Mouse (Mus musculus) mouse embryonic stem cell (cell line): ENCODE measurements around the gene Pidd1.

Experiments
- in situ Hi-C, 2 experiments: fragments of 300-500 bp; cut with MboI; formaldehyde crosslinking; loops; 1 replicate in 1 of 2; 3 replicates in 1 of 2; pipeline ENCODE4 v1.14.3; 2019 to 2020; ENCODE audit warnings: low sequenced_read_pairs in 2 of 2, low pct_unique_long_range_greater_than_20kb in 1 of 2, mixed read lengths in 1 of 2; ENCODE audit not compliant: unreplicated experiment in 1 of 2

Pidd1 gene

DNA sequence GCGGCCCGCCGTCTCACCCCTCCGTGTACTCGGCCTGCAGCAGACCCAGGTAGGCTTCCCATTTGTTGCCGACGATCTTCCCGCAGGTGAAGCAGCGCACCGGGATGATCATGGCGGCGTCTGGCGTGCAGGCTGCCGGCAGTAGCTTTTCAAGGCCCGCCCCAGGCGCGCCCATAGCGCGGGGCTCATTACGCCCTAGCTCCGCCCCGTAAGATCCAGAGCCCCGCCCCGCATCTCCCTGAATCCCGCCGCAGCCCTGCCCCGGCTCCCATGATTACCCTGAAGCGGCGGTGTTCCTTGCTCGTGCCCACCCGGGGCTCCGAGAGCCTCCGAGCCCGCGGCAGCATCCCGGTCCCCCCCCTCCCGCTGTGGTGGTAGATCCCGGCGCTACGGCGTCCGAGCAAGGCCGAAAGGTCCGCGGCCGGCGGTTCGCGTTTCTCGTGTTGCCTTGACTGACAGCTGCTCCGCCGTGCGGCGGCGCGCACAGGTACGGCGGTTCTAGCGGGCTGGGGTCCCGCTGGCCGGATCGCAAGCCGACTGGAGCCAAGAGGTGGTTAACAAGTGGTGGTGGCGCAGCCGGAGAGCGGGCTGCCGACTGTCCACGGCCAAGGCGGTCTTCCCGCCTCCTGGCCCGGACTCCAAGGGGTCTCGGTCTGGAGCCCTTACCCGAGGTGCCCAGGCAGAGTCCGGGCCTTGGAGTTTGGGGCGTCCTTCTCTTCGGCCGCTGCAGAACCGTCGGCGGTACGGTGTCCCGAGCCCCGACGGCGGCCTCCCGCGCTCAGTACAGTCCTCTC lies 31.4 kb upstream of the Pidd1 start, which contains the start of the genes Polr2l and Tspan4:
Gene Polr2l (minus strand): TSS at position 122 of the 794 bp plus-strand sequence.
Gene Tspan4 (plus strand): TSS at position 230 of the 794 bp plus-strand sequence.
- in situ Hi-C loops: no loop called here

DNA sequence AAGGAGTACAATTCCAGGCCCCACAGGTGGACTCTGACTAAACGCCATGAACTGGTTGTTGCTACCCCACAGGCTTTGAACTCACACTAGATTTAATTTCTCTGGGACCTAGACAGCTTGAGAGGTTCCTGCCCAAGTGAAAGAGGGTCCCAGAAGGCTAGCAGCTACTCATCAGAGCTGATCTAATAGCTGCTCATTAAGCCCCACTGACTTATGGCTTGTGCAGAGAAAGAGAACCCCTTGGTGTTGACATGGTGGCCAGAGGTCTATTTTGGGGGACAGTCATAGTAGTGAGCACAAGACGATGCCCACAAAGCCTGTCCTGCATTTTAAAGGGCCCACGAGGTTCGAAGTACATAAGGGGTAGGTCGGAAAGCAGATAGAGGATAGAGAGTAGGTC lies 30.3 kb upstream of the Pidd1 start:
- in situ Hi-C loops: loop anchor here in 1 of 2 experiments (25.0 kb wide), 1 partner anchor 1537 kb away; the partner anchor contains the start of gene Utf1

DNA sequence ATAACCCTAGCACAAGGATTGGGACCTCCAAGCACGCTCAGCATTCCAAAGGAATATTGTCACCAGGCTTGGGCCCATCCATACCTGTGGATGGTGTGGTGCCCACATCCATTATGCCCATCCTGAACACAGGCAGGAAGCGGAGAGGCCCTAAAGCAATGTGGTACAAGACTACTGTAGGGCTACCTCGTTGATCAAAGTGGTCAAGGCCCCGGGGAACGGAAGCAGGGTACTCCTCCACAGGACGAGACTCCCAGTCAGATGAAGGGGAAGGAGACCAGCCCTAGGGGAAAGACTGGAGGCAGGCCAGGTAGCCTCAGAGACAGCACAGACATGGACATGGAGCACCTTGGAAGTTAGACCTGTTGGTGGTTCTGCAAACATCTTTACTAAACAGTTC lies 28.9 kb upstream of the Pidd1 start:
- in situ Hi-C loops: loop anchor here in 1 of 2 experiments (25.0 kb wide), 1 partner anchor 1535 kb away; the partner anchor contains the start of gene Utf1

DNA sequence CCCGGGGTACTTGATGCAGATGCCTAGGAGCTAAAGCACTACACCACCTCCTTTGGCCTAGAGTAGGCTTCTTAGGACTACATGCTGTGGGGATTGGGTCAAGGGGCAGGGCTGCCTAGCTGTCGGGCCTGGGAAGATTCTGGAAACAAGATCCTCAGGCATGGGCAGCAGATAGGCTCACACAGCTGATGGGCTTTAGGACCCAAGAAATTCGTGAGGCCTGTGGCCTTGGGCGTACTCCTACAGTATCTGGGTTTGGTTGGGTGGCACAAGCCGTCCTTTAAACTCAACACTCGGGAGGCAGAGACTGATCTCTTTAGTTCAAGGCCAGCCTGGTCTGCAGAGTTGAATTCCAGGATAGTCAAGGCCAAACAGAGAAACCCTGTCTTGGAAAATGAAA lies 28.4 kb upstream of the Pidd1 start:
- in situ Hi-C loops: loop anchor here in 1 of 2 experiments (25.0 kb wide), 1 partner anchor 1535 kb away; the partner anchor contains the start of gene Utf1

DNA sequence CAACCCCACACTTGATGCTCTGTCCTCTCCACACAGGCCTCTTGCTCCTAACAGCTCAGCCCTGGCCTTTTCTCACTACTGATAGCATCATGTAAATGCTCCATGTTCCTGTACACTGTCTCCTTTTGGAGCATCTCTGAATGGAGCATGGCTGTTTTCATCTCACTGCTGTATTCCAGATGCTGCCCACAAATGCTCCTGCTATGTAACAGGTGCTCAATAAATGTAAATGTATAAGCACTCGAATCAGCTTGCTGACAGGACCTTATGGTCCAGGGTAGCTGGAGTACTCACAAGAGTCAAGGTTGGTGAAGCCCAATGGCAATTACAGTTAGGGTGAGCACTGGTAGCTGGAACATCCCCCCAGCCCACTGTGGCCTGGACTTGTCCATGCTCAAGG lies 27.4 kb upstream of the Pidd1 start:
- in situ Hi-C loops: loop anchor here in 1 of 2 experiments (25.0 kb wide), 1 partner anchor 1534 kb away; the partner anchor contains the start of gene Utf1

DNA sequence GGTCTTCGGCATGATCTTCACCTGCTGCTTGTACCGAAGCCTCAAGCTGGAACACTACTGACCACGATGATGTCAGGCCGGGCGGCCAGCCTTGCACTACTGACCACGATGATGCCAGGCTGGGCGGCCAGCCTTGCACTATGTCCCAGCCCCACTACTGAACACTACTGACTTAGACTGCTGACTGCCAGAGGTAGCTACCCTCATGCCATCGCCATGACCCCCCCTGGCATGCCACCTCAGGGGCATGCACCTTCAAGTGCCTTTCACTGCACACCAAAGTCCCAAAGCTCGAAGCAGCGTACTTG lies 26.8 kb upstream of the Pidd1 start:
- in situ Hi-C loops: loop anchor here in 1 of 2 experiments (25.0 kb wide), 1 partner anchor 1533 kb away; the partner anchor contains the start of gene Utf1

DNA sequence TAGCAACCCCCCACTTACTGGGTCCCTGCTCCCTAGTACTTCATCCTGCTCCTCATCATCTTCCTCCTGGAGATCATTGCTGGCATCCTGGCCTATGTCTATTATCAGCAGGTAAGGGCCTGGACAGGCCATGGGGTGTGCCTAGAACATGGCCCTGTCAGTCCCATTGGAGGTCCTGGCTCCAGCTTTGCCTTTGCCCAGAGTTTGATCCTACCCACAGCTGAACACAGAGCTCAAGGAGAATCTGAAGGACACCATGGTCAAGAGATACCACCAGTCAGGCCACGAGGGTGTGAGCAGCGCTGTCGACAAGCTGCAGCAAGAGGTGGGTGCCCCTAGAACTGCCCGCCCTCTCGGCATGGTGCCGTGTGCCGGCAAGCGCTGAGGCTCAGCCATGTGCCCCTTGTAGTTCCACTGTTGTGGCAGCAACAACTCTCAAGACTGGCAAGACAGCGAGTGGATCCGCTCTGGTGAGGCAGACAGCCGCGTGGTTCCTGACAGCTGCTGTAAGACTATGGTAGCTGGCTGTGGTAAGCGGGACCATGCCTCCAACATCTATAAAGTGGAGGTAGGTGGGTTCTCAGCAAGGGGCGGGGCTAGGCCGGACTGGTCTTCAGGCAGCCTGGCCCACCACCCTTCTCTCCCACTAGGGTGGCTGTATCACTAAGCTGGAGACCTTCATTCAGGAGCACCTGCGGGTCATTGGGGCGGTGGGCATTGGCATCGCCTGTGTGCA lies 26.2 kb upstream of the Pidd1 start:
- in situ Hi-C loops: loop anchor here in 1 of 2 experiments (25.0 kb wide), 1 partner anchor 1533 kb away; the partner anchor contains the start of gene Utf1

DNA sequence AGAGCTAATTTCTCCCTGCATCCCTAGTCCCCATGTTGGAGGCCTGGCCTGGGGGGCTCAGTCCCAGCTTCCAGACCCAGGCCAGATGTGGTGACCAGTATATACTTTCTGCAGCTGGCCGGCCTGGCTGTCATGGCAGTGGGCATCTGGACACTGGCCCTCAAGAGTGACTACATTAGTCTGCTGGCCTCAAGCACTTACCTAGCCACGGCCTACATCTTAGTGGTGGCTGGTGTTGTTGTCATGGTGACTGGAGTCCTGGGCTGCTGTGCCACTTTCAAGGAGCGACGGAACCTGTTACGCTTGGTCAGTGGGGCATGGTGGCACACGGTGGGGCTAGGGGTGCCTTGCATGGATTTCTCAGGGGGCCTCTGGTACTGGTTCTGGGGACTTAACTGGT lies 25.5 kb upstream of the Pidd1 start:
- in situ Hi-C loops: loop anchor here in 1 of 2 experiments (25.0 kb wide), 1 partner anchor 1532 kb away; the partner anchor contains the start of gene Utf1

DNA sequence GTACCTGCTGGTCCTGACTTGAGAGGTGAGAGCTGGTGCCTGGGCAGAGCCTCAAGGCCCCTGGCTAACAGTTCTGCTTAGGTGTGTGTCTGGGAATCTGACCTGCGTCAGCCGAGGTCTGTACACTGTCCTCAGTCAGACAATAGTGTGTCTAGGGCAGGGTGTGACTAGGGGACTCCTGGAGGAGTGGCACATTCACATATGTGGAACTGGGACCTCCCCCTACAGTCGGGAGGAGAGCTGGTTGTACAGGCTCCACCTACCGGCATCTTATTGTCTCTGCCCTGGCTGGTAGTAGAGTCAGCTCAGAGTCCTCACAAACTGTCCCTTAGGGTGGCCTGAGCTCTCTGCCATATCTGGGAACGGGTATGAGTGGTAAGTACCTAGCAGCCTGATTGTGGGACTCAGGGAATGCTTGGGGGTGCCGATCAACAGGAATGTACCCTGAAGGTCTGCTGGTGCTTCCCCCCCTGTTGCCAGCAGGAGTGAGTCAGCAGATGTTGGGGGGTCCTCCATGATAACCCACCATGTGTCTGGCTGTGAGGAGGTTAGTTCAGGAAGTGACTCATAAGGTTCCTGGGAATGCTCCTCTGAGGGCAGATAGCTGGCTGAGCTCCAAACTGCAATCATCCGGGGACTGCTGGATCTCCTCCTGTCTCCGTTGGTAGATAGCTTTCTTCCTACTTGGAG lies 24.8 kb upstream of the Pidd1 start:
- in situ Hi-C loops: loop anchor here in 1 of 2 experiments (25.0 kb wide), 1 partner anchor 1531 kb away; the partner anchor contains the start of gene Utf1

DNA sequence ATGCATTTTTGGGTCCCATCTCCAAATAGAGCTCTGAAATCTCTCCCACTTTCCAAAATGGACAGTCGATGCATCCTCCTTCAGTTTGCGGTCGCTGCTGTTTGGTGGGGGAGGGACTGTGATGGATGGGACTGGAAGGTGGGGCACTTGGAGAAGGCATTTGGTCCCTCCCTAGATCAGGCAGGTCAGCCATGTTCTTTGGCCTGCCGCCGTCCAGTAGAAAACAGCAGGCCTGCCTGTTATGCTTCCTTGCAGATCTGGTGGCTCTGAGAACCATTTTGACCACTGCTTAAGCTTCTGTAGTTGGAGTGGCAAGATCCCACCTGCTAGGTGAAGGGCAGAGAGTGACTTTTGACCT lies 24.3 kb upstream of the Pidd1 start:
- in situ Hi-C loops: loop anchor here in 1 of 2 experiments (25.0 kb wide), 1 partner anchor 1531 kb away; the partner anchor contains the start of gene Utf1

DNA sequence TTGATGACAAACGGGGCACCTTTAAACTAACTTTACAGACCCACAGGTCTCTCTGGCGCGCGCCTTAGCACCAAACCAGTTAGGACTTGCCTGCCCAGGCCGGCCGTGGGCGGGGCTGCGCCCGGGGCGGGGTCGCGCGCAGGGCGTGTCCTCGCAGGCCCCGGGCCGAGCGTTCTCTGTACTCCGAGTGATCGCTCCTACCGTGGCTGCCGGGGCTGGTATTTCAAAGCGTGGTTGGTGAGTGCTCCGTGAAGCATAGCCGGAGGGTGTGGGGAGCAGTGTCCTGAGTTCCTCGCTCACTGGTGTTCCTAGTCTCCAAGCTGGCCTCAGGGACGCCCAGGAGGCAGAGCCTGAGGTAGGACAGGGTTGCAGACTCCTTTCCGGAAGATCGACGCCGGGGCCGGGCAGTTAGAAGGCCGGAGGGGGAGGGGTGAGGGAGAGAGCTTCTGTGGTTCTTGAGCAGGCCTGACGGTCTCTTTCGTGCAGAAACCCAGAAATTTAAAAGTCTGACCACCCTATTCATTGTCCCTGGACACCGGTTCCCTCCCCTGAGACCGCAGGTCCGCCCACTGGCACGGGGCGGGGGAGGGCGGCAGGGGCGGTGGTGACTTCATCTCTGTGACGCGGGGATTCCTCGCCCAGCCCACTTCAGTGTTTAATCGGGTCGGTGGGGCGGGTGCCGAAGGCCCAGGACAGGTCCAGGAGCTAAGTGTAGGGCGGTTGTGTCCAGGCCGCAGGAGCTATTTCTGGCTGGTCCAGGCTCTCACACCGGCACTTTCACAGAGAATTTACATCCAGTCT lies 23.6 kb upstream of the Pidd1 start, which contains the start of gene Cd151:
Gene Cd151 (plus strand): TSS at position 163 of the 801 bp plus-strand sequence.
- in situ Hi-C loops: loop anchor here in 1 of 2 experiments (25.0 kb wide), 1 partner anchor 1530 kb away; the partner anchor contains the start of gene Utf1

DNA sequence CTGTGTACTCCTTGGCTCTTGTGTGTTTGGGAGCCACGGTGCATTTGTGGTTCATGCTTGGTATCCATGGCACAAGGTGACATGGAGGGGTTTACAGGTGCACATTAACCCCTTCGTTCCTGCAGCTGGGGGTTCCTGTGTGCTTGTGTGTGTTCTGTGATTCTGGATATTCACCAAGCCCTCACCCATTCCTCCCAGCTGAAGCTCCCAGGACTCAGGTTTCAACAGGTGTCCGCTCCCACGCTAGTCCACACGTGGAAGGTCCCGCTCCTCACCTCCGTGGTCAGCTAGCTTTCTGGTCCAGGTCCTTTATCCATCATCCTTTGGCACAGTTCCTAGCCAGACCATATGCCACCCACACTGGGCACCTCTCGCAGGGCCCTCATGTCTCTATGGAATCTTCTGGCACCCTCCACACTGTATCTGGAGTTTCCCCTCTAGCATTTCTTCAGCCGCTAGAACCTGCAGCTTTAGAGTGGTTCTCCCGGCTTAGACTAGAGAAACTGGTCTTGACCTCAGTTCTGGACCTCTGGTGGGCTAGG lies 22.9 kb upstream of the Pidd1 start:
- in situ Hi-C loops: loop anchor here in 1 of 2 experiments (25.0 kb wide), 1 partner anchor 1529 kb away; the partner anchor contains the start of gene Utf1

DNA sequence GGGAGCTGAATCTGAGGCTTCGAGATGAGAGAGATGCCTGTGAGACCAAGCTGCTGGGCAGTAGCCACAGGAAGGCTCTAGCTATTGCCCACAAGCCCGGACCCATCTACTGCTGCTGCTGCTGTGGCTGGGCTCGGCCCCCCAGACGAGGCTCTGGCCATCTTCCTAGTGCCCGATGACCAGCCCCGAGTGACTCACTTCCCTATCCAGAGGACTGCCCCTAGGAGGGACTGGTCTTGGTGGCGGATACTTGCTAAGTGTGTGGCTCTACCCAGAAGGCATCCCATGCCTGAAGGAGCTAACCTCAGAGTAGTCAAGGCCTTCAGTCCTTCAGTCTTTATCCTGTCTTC lies 22.2 kb upstream of the Pidd1 start:
- in situ Hi-C loops: loop anchor here in 1 of 2 experiments (25.0 kb wide), 1 partner anchor 1529 kb away; the partner anchor contains the start of gene Utf1

DNA sequence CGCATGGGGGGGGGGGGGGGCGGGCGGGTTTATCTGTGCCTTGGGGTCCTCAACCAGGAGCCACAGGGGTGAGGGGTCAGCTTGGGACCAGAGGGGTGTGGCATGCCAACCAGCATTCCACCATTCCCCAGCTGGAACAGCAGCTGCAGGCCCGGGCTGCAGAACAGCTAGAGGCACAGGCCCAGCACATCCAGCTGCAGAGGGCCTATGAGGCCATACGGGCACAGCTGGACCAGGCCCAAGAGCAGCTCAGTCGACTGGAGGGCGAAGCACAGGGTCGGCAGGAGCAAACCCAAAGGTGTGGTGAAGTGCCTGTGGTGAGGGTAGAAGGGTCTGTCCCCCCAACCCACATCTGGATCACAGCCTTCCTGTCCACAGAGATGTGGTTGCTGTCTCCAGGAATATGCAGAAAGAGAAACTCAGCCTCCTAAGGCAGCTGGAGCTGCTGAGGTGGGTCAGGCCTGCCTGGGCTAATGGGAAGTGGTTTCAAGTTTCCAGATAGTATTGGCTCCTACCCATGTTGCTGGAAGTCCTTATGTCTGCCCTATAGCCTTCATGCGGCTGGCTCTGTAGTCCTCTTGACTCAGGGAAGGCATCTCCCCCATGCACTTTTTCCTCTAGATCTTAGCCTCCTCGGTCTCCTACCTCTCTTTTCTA lies 21.7 kb upstream of the Pidd1 start:
- in situ Hi-C loops: loop anchor here in 1 of 2 experiments (25.0 kb wide), 1 partner anchor 1528 kb away; the partner anchor contains the start of gene Utf1

DNA sequence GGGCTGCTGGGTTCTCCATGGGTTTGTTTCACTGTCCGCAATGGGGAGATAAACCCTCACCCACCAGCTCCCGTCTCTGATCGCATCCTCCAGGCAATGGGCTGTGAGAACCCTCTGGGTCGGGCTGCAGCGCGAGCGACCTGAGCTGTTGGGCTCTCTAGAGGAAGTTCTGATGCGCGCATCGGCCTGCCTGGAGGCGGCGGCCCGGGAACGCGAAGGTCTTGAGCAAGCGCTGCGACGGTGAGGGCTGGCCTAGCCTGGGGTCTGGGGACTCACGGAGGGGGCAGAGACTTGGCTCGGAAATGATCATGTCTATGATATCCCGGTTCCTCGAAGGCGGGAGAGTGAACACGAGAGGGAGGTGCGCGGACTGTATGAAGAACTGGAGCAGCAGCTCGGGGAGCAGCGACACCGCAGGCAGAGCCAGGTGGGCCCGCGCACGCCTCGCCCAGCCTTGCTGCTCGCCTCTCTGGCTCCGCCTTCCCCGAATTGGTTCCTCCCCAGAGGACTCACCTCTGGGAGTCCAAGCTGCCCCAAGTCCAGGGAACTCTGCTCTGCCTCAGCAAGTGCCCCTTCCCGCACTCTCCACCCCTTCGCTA lies 20.9 kb upstream of the Pidd1 start:
- in situ Hi-C loops: loop anchor here in 1 of 2 experiments (25.0 kb wide), 1 partner anchor 1527 kb away; the partner anchor contains the start of gene Utf1
